Mouse (Mus musculus) MEL (cell line): ENCODE results near the gene Pde11a. TPM values are rescaled to one million over a fixed set of nuclear protein-coding genes. Genes with fewer than 3 reads are reported as not detected.

Experiments
- DNase-seq: peaks from one replicate; pipeline ENCODE4 v3.0.0; 2011; ENCODE audit warnings: low read depth, low spot score
- H3K27ac ChIP-seq: 2 replicates; pipeline ENCODE4 v1.5.1; 2012; ENCODE audit warnings: low read depth, mild to moderate bottlenecking, control low read depth, low read length, moderate library complexity; ENCODE audit not compliant: control insufficient read depth
- H3K27me3 ChIP-seq, 2 experiments: fragments of 150-350 bp in 1 of 2; sonication (generic) in 1 of 2; 2 replicates each; pipeline ENCODE4 v1.6.1; 2012; ENCODE audit warnings: low read length in 2 of 2, mild to moderate bottlenecking in 2 of 2, improper control_type of control experiment in 1 of 2, moderate library complexity in 1 of 2; ENCODE audit not compliant: insufficient read depth in 2 of 2, control insufficient read depth in 1 of 2
- H3K36me3 ChIP-seq, 2 experiments: 2 replicates each; pipeline ENCODE4 v1.6.1; 2012 to 2014; ENCODE audit warnings: low read length in 2 of 2, improper control_type of control experiment in 1 of 2, inconsistent platforms in 1 of 2, mild to moderate bottlenecking in 1 of 2; ENCODE audit not compliant: insufficient read depth in 2 of 2, control insufficient read depth in 1 of 2
- H3K4me1 ChIP-seq, 2 experiments: fragments of 150-350 bp in 1 of 2; sonication (generic) in 1 of 2; 2 replicates each; pipeline ENCODE4 v1.6.1; 2012; ENCODE audit warnings: low read length in 2 of 2, improper control_type of control experiment in 1 of 2, mild to moderate bottlenecking in 1 of 2; ENCODE audit not compliant: insufficient read depth in 2 of 2, control insufficient read depth in 1 of 2
- H3K4me3 ChIP-seq, 2 experiments: fragments of 150-350 bp in 1 of 2; sonication (generic) in 1 of 2; 2 replicates each; pipeline ENCODE4 v1.5.1; 2012; ENCODE audit warnings: low read depth in 2 of 2, low read length in 2 of 2, mild to moderate bottlenecking in 2 of 2, moderate library complexity in 2 of 2, control low read depth in 1 of 2, improper control_type of control experiment in 1 of 2; ENCODE audit not compliant: control insufficient read depth in 1 of 2, insufficient read depth in 1 of 2
- H3K79me2 ChIP-seq: 2 replicates; pipeline ENCODE4 v1.6.1; 2012; ENCODE audit warnings: mild to moderate bottlenecking, low read length, moderate library complexity; ENCODE audit not compliant: control insufficient read depth, poor library complexity, insufficient read depth
- H3K9ac ChIP-seq: 2 replicates; pipeline ENCODE4 v1.6.1; 2012; ENCODE audit warnings: low read depth, mild to moderate bottlenecking, control low read depth, low read length, moderate library complexity; ENCODE audit not compliant: control insufficient read depth, poor library complexity, severe bottlenecking
- H3K9me3 ChIP-seq: fragments of 150-350 bp; sonication (generic); replicated peaks from 2 replicates; pipeline ENCODE4 v1.6.1; 2012; ENCODE audit warnings: mild to moderate bottlenecking, low read length, improper control_type of control experiment, moderate library complexity; ENCODE audit not compliant: insufficient read depth
- CHD1 ChIP-seq: IDR thresholded peaks from 2 replicates; pipeline ENCODE4 v1.6.1; 2012; ENCODE audit warnings: low read depth, mild to moderate bottlenecking, inconsistent platforms, low read length, improper control_type of control experiment
- CHD2 ChIP-seq: IDR thresholded peaks from 2 replicates; pipeline ENCODE4 v1.6.1; 2011; ENCODE audit warnings: low read length, improper control_type of control experiment
- CTCF ChIP-seq, 3 experiments: IDR thresholded peaks in 2 of 3; conservative IDR thresholded peaks in 1 of 3; 2 replicates each; pipeline ENCODE4 v1.5.1; 2011 to 2012; ENCODE audit warnings: low read length in 3 of 3, low read depth in 2 of 3, mild to moderate bottlenecking in 2 of 3, improper control_type of control experiment in 1 of 3, inconsistent platforms in 1 of 3, mixed read lengths in 1 of 3, moderate library complexity in 1 of 3; ENCODE audit not compliant: control insufficient read depth in 1 of 3, insufficient read depth in 1 of 3, poor library complexity in 1 of 3, severe bottlenecking in 1 of 3
- EP300 ChIP-seq, 2 experiments: IDR thresholded peaks; 2 replicates each; pipeline ENCODE4 v1.6.1; 2011; ENCODE audit warnings: improper control_type of control experiment in 2 of 2, low read length in 2 of 2, low read depth in 1 of 2, mild to moderate bottlenecking in 1 of 2
- GABPA ChIP-seq: IDR thresholded peaks from 2 replicates; pipeline ENCODE4 v1.6.1; 2012; ENCODE audit warnings: low read depth, mild to moderate bottlenecking, inconsistent platforms, low read length, improper control_type of control experiment, moderate library complexity
- KAT2A ChIP-seq: conservative IDR thresholded peaks from 2 replicates; pipeline ENCODE4 v1.6.1; 2012; ENCODE audit warnings: low read depth, low read length, improper control_type of control experiment, inconsistent platforms
- MAZ ChIP-seq: IDR thresholded peaks from 2 replicates; pipeline ENCODE4 v1.6.1; 2012; ENCODE audit warnings: low read depth, mild to moderate bottlenecking, inconsistent platforms, low read length, improper control_type of control experiment
- MEF2A ChIP-seq: IDR thresholded peaks from 2 replicates; pipeline ENCODE4 v1.6.1; 2014; ENCODE audit warnings: low read depth, mild to moderate bottlenecking, inconsistent platforms, low read length, improper control_type of control experiment; ENCODE audit not compliant: poor library complexity, insufficient replicate concordance, severe bottlenecking; ENCODE audit errors: extremely low read depth
- MXI1 ChIP-seq: IDR thresholded peaks from 2 replicates; pipeline ENCODE4 v1.6.1; 2011; ENCODE audit warnings: mild to moderate bottlenecking, low read depth, low read length, improper control_type of control experiment
- NRF1 ChIP-seq: IDR thresholded peaks from 2 replicates; pipeline ENCODE4 v1.6.1; 2014; ENCODE audit warnings: low read depth, mild to moderate bottlenecking, inconsistent platforms, low read length, improper control_type of control experiment, moderate library complexity; ENCODE audit not compliant: poor library complexity, insufficient read depth, severe bottlenecking
- POLR2AphosphoS2 ChIP-seq: IDR thresholded peaks from 2 replicates; pipeline ENCODE4 v1.6.1; 2011; ENCODE audit warnings: low read length, improper control_type of control experiment
- POLR2AphosphoS5 ChIP-seq: IDR thresholded peaks from 2 replicates; pipeline ENCODE4 v1.6.1; 2012; ENCODE audit warnings: low read depth, borderline replicate concordance, mild to moderate bottlenecking, inconsistent platforms, low read length, moderate library complexity, mixed read lengths
- RCOR1 ChIP-seq: IDR thresholded peaks from 2 replicates; pipeline ENCODE4 v1.6.1; 2012; ENCODE audit warnings: low read depth, mild to moderate bottlenecking, inconsistent platforms, low read length, improper control_type of control experiment
- SMC3 ChIP-seq: IDR thresholded peaks from 2 replicates; pipeline ENCODE4 v1.6.1; 2011; ENCODE audit warnings: low read depth, low read length, improper control_type of control experiment
- TAL1 ChIP-seq: IDR thresholded peaks from 2 replicates; pipeline ENCODE4 v1.6.1; 2012; ENCODE audit warnings: mild to moderate bottlenecking, inconsistent platforms, low read length, moderate library complexity, mixed read lengths
- TCF12 ChIP-seq: IDR thresholded peaks from 2 replicates; pipeline ENCODE4 v1.6.1; 2014; ENCODE audit warnings: low read depth, mild to moderate bottlenecking, inconsistent platforms, low read length, improper control_type of control experiment, moderate library complexity
- USF2 ChIP-seq, 2 experiments: IDR thresholded peaks; 2 replicates each; pipeline ENCODE4 v1.6.1; 2011 to 2012; ENCODE audit warnings: improper control_type of control experiment in 2 of 2, low read length in 2 of 2, borderline replicate concordance in 1 of 2, inconsistent platforms in 1 of 2, low read depth in 1 of 2, mild to moderate bottlenecking in 1 of 2; ENCODE audit not compliant: insufficient read depth in 1 of 2
- ZC3H11A ChIP-seq: IDR thresholded peaks from 2 replicates; pipeline ENCODE4 v1.6.1; 2012; ENCODE audit warnings: low read depth, mild to moderate bottlenecking, inconsistent platforms, low read length, improper control_type of control experiment
- ZNF384 ChIP-seq: IDR thresholded peaks from 2 replicates; pipeline ENCODE4 v1.6.1; 2012; ENCODE audit warnings: low read depth, mild to moderate bottlenecking, inconsistent platforms, low read length, improper control_type of control experiment
- polyA plus RNA-seq, 2 experiments: library from polyadenylated mRNA; stranded (reverse) in 1 of 2; unstranded in 1 of 2; fragments of >175 nt in 1 of 2; fragments of >200 nt in 1 of 2; gene quantifications; 2 replicates each; pipeline versions ENCODE4 v1.2.1 to v1.2.4; 2012; ENCODE audit warnings: low replicate concordance in 2 of 2, low read depth in 1 of 2; ENCODE audit not compliant: insufficient read length in 2 of 2, insufficient read depth in 1 of 2, missing spikeins in 1 of 2
- total RNA-seq: library from RNA; depleted of rRNA; stranded (reverse); fragments of 300-350 nt; gene quantifications from 2 replicates; pipeline ENCODE4 v1.2.3, GENCODE M21; 2012

Gene Pde11a
- total and polyA plus RNA-seq, 3 experiments: not detected

GRCm38 (mm10) chr2:76015460-76015859 is 323.1 kb downstream of the Pde11a start:
- Histone ChIP-seq H3K79me2 (no peaks in the 10 kb centered on the region), H3K4me1 (no peaks in the 10 kb centered on the region), H3K9me3 (no peaks in the 10 kb centered on the region), H3K27ac (no peak overlapping the region), H3K4me3 (no peak overlapping the region), H3K9ac (no peak overlapping the region), H3K27me3 (0 out of 4 replicates have a peak, but pooled peaks cover 0 to 1% of the 10 kb centered on the region in 2 experiments), H3K36me3 (no peaks in the 10 kb centered on the region)
- TF ChIP-seq ZNF384 (no peak), GABPA (no peak), CHD1 (no peak), CHD2 (no peak), ZC3H11A (no peak), USF2 (IDR thresholded peaks at IDR 0.05; ENCODE audit: borderline replicate concordance in 1 of 2, insufficient read depth in 1 of 2, low read depth in 1 of 2, low read length in 2 of 2) (no peak), CTCF (IDR thresholded peaks at IDR 0.05 in 2 of 3, conservative IDR thresholded peaks at IDR 0.05 in 1 of 3; ENCODE audit: control insufficient read depth in 1 of 3, insufficient read depth in 1 of 3, low read depth in 2 of 3, low read length in 3 of 3, poor library complexity in 1 of 3, severe bottlenecking in 1 of 3) (no peak), TAL1 (no peak), EP300 (IDR thresholded peaks at IDR 0.05; ENCODE audit: low read depth in 1 of 2, low read length in 2 of 2) (no peak), POLR2AphosphoS5 (no peak), KAT2A (no peak), POLR2AphosphoS2 (no peak), SMC3 (no peak)
- DNase-seq: no peak

DNA sequence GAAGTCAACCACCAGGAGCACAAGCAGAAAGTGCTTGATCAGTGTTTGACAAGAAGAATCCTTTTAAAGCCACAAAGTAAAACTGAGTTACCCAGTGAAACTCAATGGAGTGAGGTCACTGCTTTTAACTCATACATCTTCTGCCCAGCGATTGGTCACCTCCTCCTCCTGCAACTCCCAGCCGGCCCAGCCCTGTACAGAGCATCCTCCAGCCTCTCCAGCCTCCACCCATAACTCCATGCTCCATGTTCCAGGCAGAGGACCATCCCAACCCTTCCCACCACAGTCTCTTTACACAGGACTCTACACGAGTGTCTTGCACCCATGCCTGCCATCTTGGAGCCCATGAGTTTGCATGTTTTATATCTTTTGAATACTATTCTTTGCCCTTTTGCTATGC is 323.9 kb downstream of the Pde11a start:
- no peak for DNase-seq
- Histone ChIP-seq H3K27ac (no peak overlapping the region), H3K27me3 (0 out of 4 replicates have a peak, but pooled peaks cover 0 to 1% of the 10 kb centered on the region in 2 experiments), H3K36me3 (no peaks in the 10 kb centered on the region), H3K79me2 (no peaks in the 10 kb centered on the region), H3K9ac (no peak overlapping the region), H3K9me3 (no peaks in the 10 kb centered on the region), H3K4me1 (no peaks in the 10 kb centered on the region), H3K4me3 (no peak overlapping the region)
- TF ChIP-seq SMC3: no peak
- no peak for TF ChIP-seq MXI1
- no peak for TF ChIP-seq MAZ
- TF ChIP-seq RCOR1: no peak
- no peak for TF ChIP-seq NRF1
- no peak for TF ChIP-seq MEF2A
- no peak for TF ChIP-seq POLR2AphosphoS5
- TF ChIP-seq TCF12: no peak
